ENCODE assay signal across 25 mouse cellular contexts in genomic region chr3:122781417-122781816, GRCm38 (mm10).
"Had no signal": no experiment of that assay in that cellular context is flagged by ENCODE, and none has a peak within 500 bp of the region (broad histone marks: within the 10 kb centered on the region; RNA-seq: fewer than 3 reads in every experiment).

No protein-coding gene starts in this region.

- H3K4me2 ChIP-seq: heart, embryonic 12.5 days; hindbrain, embryonic 12.5 days; hindbrain, embryonic 14.5 days; intestine, embryonic 15.5 days; limb, embryonic 12.5 days had no signal

- H3K27me3 ChIP-seq: heart, embryonic 12.5 days; hindbrain, embryonic 12.5 days; intestine, embryonic 15.5 days; limb, embryonic 12.5 days had no signal

- H3K27ac ChIP-seq: gastrocnemius, adult 2 months; heart, embryonic 10.5 days; hindbrain, embryonic 10.5 days; hindbrain, embryonic 12.5 days; hindbrain, embryonic 14.5 days; intestine, embryonic 15.5 days; layer of hippocampus, adult 2 months; left cerebral cortex, adult 2 months; limb, embryonic 10.5 days; limb, embryonic 12.5 days had no signal

- H3K36me3 ChIP-seq: heart, embryonic 10.5 days; heart, embryonic 12.5 days had no signal

- H3K9me3 ChIP-seq: heart, embryonic 10.5 days; heart, embryonic 12.5 days; hindbrain, embryonic 10.5 days; hindbrain, embryonic 12.5 days; intestine, embryonic 15.5 days; limb, embryonic 10.5 days; limb, embryonic 12.5 days had no signal

- DNase-seq: gastrocnemius, adult 2 months; gastrocnemius, postnatal 10 days; gastrocnemius, postnatal 25 days; heart, adult 18-20 months; heart, postnatal 10 days; heart, postnatal 4 days; kidney, adult 18-20 months; kidney, adult 8-10 months; kidney, postnatal 10 days; kidney, postnatal 25 days; kidney, postnatal 4 days had no signal

- H3K4me3 ChIP-seq: gastrocnemius, adult 2 months; heart, embryonic 10.5 days; heart, embryonic 12.5 days; hindbrain, embryonic 10.5 days; hindbrain, embryonic 12.5 days; intestine, embryonic 15.5 days; layer of hippocampus, adult 2 months; left cerebral cortex, adult 2 months; limb, embryonic 10.5 days; limb, embryonic 12.5 days had no signal

- H3K9ac ChIP-seq: heart, embryonic 12.5 days; hindbrain, embryonic 12.5 days; hindbrain, embryonic 14.5 days; intestine, embryonic 15.5 days; limb, embryonic 12.5 days had no signal

- ATAC-seq: forebrain, embryonic 16.5 days; hindbrain, embryonic 16.5 days; inflammation-experienced regulatory T-cells, adult 6 months; intestine, embryonic 15.5 days; intestine, postnatal 0 days had no signal

- H3K4me1 ChIP-seq: heart, embryonic 10.5 days; hindbrain, embryonic 10.5 days; hindbrain, embryonic 12.5 days; intestine, embryonic 15.5 days; limb, embryonic 10.5 days; limb, embryonic 12.5 days had no signal
